Mouse (Mus musculus): ENCODE measurements at regions not wholly inside any gene's neighbourhood (a gene's known extent, or its start where the extent isn't known, plus 50 kb on each side); places are given as distances from the start of the nearest gene placed in this dataset.
A peak's percentile ranks its signal among the peaks of the same experiment; 100 is the strongest.
"Not testable (repeated sequence)": the region's sequence is repeated elsewhere in the genome, so short reads cannot be mapped to it uniquely, and the experiment has no call there.

DNA sequence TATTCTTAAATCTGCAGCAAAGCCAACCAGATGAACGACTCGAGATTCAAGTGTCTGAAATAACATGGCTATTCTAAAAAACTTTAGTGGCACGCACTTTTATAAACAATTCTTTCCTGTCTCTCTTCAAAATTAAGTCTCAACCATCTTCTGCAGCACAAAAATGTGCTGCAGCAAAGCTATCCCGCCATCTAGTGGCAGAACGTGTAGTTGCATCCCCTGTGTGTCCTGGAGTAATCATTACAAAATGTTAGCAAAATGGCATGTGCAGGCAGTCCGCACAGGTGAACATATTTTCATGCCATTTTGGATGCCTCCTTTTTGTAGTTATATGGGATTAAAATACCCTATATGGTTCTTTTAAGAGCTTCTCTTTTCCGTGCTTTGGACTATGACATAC is 293.1 kb upstream of the Slc7a14 start:
- peak; percentile 83 for DNase-seq (ENCODE audit: low read depth, low spot score)

DNA sequence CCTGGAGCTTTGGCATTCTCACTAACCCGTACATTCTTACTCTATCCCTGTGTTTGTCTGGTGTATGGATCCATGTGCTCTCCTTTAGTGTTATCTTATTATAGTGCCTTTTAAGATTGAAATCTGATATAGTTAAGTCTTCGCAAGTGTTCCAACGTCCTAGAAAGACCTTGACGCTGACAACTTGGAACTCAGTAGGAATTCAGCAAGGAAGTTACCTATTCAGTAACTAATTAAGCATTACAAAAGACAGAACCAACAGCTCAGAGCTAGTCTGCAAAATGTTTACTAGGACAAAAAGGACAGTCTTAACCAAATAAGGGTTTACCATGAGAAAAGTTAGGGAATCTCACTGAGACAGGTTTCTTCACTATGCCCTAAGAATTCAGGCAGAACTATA is 286.4 kb upstream of the Slc7a14 start:
- DNase-seq (ENCODE audit: low read depth, low spot score) = not testable (repeated sequence)

DNA sequence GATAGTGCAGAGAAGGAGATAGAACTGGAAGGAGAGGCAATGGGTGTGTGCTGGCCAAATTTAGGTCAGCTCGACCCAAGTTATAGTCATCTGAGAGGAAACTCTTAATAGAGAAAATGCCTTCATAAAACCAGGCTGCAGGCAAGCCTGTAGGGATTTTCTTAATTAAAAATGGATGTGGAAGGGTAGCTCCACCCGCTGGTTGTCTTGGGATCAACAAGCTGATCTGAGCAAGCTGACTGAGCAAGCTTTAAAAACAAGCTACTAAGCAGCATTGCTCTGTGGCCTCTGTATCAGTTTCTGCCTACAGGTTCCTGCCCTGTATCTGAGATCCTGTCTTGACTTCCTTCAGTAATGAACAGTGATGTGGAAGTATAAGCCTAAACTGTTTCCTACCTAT is 275.8 kb upstream of the Slc7a14 start:
- DNase-seq (ENCODE audit: low read depth, low spot score) = no peak

DNA sequence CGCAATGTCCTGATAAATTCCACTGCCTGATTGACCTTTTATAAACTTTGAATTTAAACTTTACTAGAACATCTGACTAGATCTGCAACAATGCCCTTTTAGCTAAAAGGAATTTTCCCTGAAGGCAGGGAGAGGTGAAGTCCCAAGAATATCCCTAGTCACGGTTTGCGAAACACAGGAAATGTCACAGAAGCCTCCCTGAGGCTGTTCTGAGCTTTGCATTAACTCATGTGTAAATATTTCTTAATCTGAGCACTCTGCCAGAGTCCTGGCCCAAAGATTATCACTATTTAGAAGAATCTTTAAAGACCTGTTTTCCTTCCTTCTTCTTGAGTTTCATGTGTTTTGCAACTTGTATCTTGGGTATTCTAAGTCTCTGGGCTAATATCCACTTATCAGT is 263.7 kb upstream of the Slc7a14 start:
- no peak for DNase-seq (ENCODE audit: low read depth, low spot score)
